Mouse (Mus musculus) spleen, adult 2 months (tissue): ENCODE data around the gene Hddc3. TPM values are rescaled to one million over a fixed set of nuclear protein-coding genes. Genes with fewer than 3 reads are reported as not detected.

Experiments used
- DNase-seq, 2 experiments: peaks; one replicate each; pipeline versions ENCODE4 v3.0.0 to v3.0.0-alpha.2; 2012 to 2021; ENCODE audit warnings: low spot score in 2 of 2, low read depth in 1 of 2
- H3K27ac ChIP-seq: fragments of 200-500 bp; 2 replicates; pipeline ENCODE4 v1.5.1; 2012; ENCODE audit warnings: low read length, inconsistent platforms; ENCODE audit not compliant: insufficient read depth
- H3K27me3 ChIP-seq: fragments of 200-500 bp; 2 replicates; pipeline ENCODE4 v1.6.1; 2012; ENCODE audit warnings: mild to moderate bottlenecking, moderate library complexity, low read length, inconsistent platforms; ENCODE audit not compliant: control insufficient read depth, insufficient read depth
- H3K36me3 ChIP-seq: fragments of 200-500 bp; 2 replicates; pipeline ENCODE4 v1.6.1; 2012; ENCODE audit warnings: mild to moderate bottlenecking, low read length, inconsistent platforms; ENCODE audit not compliant: control insufficient read depth, insufficient read depth
- H3K4me1 ChIP-seq: fragments of 200-500 bp; 2 replicates; pipeline ENCODE4 v1.6.1; 2011; ENCODE audit warnings: inconsistent platforms; ENCODE audit not compliant: control insufficient read depth, insufficient read depth, insufficient read length
- H3K4me3 ChIP-seq: fragments of 200-500 bp; 2 replicates; pipeline ENCODE4 v1.5.1; 2011; ENCODE audit warnings: mild to moderate bottlenecking, inconsistent platforms; ENCODE audit not compliant: insufficient read depth, insufficient read length; ENCODE audit errors: extremely low read depth
- CTCF ChIP-seq: fragments of 200-500 bp; IDR thresholded peaks from 2 replicates; pipeline ENCODE4 v1.5.1; 2011; ENCODE audit warnings: mild to moderate bottlenecking, inconsistent platforms; ENCODE audit not compliant: insufficient read depth, insufficient read length, insufficient replicate concordance; ENCODE audit errors: extremely low read depth
- POLR2A ChIP-seq: fragments of 200-500 bp; IDR thresholded peaks from 2 replicates; pipeline ENCODE4 v1.6.1; 2011; ENCODE audit warnings: low read depth, low read length, inconsistent platforms
- WGBS: fragments of 180-500 bp; shearing (Covaris S2); methylation state at CpG from one replicate; pipeline ENCODE4 v1.1.7; 2018; 5-methylcytosine and 5-hydroxymethylcytosine counted together
- polyA plus RNA-seq: library from polyadenylated mRNA; depleted of rRNA; stranded (reverse); fragments of >200 nt; gene quantifications from 2 replicates; pipeline ENCODE4 v1.2.3, GENCODE M21; 2012

Gene Hddc3
- polyA plus RNA-seq, 1 experiment, result 17.8 TPM

DNA sequence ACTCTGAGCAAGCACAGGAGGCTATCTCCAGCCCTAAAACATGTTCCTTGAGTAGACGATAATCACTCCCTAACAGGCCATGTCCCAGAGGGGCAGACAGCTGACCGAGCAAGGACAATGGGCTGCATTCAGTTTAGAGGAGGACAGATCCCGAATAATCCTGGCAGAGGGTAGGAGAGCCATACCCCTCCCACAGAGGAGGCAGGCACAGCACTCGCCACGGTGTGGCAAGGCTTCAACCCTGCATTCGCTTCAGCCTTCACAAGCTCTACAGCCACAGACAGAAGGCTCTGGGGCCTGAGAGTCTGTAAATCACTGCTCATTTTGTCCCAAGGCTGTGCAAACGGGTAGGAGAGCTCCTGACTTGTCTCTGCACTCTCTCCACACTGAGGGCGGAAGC lies 14.3 kb downstream of the Hddc3 start:
- Histone ChIP-seq H3K36me3 (peaks cover 50% of the 10 kb centered on the region), H3K4me1 (no peaks in the 10 kb centered on the region), H3K27ac (no peak overlapping the region), H3K4me3 (no peak overlapping the region), H3K27me3 (no peaks in the 10 kb centered on the region)
- DNase-seq, result no peak
- TF ChIP-seq POLR2A (no peak), CTCF (no peak)
- WGBS, result 88% methylated on average over 8 of the region's 8 CpGs

DNA sequence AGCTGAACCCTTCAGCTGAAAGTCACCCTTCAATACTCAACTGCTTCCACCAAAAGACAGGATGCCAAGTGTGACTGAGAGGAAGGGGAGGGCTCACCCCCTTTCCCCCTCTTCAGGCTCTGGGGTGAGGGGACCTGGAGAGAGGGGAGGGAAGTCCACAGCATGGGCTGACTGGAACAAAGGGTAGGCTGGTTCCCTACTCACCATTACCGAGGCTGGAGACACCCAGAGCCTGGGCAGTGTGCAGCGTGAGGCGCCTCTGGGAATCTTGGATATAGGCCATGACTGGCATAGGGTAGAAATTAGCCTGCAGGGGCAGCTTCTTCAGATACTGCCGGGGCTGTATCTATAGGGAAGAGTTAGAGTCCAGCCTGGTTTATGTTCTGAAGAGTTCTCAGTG lies 15.1 kb downstream of the Hddc3 start:
- Histone ChIP-seq H3K27me3 (no peaks in the 10 kb centered on the region), H3K27ac (no peak overlapping the region), H3K4me1 (no peaks in the 10 kb centered on the region), H3K36me3 (peaks cover 50% of the 10 kb centered on the region), H3K4me3 (no peak overlapping the region)
- WGBS, result 80% methylated on average over 4 of the region's 4 CpGs
- TF ChIP-seq CTCF (no peak), POLR2A (no peak)
- DNase-seq, result no peak

DNA sequence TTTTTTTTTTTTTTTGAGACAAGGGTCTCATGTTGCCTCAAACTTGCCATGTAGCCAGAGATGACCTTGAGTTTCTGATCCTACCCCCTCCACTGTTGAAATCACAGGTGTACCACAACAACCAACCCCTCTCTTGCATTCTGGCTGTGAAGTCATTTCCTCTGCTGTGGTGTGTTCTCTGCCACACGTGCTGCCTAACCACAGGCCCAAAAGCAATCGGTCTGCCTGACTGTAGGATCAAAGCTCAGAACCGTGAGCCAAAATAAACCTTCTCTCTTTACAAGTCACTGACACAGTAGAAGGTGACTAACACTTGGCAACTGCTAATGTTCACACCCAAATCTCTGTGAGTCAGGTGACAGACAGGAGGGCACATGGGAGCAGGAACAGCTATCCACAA lies 17.5 kb downstream of the Hddc3 start:
- Histone ChIP-seq H3K4me3 (no peak overlapping the region), H3K27me3 (no peaks in the 10 kb centered on the region), H3K27ac (no peak overlapping the region), H3K36me3 (peaks cover 54% of the 10 kb centered on the region), H3K4me1 (no peaks in the 10 kb centered on the region)
- no peak for DNase-seq
- TF ChIP-seq POLR2A (no peak), CTCF (no peak)
- 23% methylated on average over 3 of the region's 3 CpGs for WGBS

DNA sequence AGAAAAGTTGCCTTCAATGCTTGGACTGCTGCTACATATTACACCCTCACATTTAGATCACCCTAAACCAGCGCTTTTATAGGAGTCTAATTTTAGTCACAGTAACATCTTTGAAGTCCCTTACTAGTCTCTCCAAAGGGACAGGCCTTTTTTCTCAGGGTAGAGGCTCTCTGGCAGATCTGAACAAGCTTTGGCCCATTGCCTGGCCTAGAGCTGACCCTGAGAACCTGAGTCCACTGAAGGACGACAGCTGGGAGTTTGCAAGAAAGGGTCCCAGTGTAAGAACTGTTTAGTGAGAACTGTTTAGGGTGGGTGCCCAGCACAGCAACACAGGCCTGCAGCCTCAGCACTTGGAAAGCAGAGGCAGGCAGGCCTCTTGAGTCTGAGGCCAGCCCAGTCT lies 22.9 kb downstream of the Hddc3 start:
- Histone ChIP-seq H3K4me3 (no peak overlapping the region), H3K27me3 (no peaks in the 10 kb centered on the region), H3K36me3 (peaks cover 34% of the 10 kb centered on the region), H3K4me1 (peaks cover 17% of the 10 kb centered on the region; the same call in 1 of the 2 replicates), H3K27ac (no peak overlapping the region)
- no peak for DNase-seq
- 88% methylated on average over 2 of the region's 2 CpGs for WGBS
- TF ChIP-seq POLR2A (no peak), CTCF (no peak)

DNA sequence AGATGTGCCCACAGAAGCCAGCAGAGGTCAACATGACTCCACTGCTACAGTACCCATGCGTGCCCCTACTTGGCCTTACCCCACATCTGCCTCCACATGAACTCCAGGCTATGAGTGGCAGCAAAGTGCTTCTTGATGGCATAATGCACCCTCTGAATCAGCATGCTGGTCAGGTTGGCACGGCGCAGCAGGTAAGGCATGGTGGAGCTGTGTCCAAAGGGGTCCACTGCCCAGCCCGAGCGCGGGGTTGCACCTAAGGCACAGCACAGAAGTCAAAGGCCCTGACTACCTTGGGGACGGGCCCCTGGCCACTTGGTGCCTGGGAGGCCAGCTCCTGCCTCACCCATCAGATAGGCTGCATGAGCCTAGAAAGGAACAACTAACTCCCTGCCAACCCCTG lies 24.3 kb downstream of the Hddc3 start:
- no peak for DNase-seq
- 98% methylated on average over 7 of the region's 7 CpGs for WGBS
- Histone ChIP-seq H3K27me3 (no peaks in the 10 kb centered on the region), H3K4me3 (no peak overlapping the region), H3K4me1 (peaks cover 17% of the 10 kb centered on the region; the same call in 1 of the 2 replicates), H3K27ac (no peak overlapping the region), H3K36me3 (peaks cover 25% of the 10 kb centered on the region)
- TF ChIP-seq CTCF, result no peak
- TF ChIP-seq POLR2A, result no peak

DNA sequence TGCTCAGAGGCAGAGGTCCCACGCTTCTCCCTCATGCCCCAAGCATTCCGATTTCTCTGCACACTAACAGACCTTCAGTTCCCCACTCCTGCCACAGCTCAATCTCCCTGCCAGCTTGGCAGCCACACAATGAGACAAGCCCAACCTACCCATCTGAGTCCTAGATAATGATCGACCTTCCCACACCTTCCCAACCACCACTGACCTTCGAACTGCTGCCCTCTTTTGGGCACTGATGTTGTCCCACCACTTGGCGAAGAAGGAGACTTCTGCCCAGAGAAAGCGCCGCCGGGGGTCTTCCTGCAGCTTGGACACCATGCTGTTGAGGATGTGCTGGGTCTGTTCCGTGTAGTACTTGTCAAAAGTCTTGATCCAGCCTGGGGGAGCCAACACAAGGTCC lies 25.1 kb downstream of the Hddc3 start:
- Histone ChIP-seq H3K36me3 (peaks cover 22% of the 10 kb centered on the region), H3K4me3 (no peak overlapping the region), H3K27ac (peak overlapping the region; percentile 78), H3K4me1 (peaks cover 17% of the 10 kb centered on the region; the same call in 1 of the 2 replicates), H3K27me3 (no peaks in the 10 kb centered on the region)
- DNase-seq, result no peak
- WGBS, result 91% methylated on average over 9 of the region's 9 CpGs
- TF ChIP-seq CTCF (no peak), POLR2A (no peak)

DNA sequence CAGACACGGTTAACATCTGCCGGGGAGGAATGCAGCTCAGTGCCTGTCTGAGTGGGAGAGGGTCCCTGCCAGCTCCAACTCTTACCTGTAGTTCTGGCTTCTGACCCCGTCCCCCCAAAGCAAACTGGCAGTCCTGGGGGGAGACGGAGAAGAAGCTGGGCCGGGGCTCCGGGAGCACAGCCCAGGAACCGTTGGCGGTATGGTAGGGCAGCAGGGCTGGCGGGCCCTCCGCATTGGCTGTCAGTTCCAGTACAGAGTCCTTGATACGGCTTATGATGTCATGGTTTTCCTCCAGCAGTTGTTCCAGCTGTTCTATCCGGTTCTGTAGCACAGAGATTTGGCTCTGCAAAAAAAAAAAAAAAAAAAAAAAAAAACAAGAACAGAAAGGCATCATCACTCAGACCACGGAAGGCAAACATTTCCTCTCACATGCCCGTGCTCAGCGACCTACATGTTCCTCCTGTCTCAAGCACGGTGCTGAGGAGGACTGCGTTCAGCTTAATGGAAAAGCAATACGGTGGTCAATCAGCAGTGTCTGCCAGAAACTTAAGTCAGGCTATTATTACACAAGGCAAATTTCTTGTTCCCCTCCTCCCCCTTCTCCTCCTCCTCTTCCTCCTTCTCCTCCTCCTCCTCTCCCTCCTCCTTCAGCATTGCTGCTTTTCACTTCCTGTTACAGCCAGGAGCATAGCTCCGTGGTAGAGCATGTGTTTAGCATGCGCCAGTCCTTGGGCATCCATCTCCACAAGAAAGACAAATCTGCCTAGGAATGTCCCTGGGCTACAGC lies 25.9 kb downstream of the Hddc3 start:
- H3K4me1 ChIP-seq, result peaks cover 19% of the 10 kb centered on the region; the same call in 1 of the 2 replicates
- 30% methylated on average over 20 of the region's 20 CpGs for WGBS
- peak overlapping the region; percentile 78 for H3K27ac ChIP-seq
- peak in 1 of 2 experiments; percentile 73 for DNase-seq
- H3K4me3 ChIP-seq, result peak overlapping the region; percentile 2; the same call in 1 of the 2 replicates
- peaks cover 14% of the 10 kb centered on the region for H3K36me3 ChIP-seq
- no peaks in the 10 kb centered on the region for H3K27me3 ChIP-seq
- TF ChIP-seq POLR2A (peak; percentile 4; the same call in 1 of the 2 replicates), CTCF (no peak)
